Mouse (Mus musculus) ES-E14 (cell line): ENCODE measurements around the gene Wdr20.

Source experiments
- CHD2 ChIP-seq: IDR thresholded peaks from 2 replicates; pipeline ENCODE4 v1.6.1; 2014; ENCODE audit warnings: mild to moderate bottlenecking, low read depth, low read length, inconsistent platforms
- HCFC1 ChIP-seq: IDR thresholded peaks from 2 replicates; pipeline ENCODE4 v1.6.1; 2012; ENCODE audit warnings: low read length, inconsistent platforms, borderline replicate concordance; ENCODE audit not compliant: insufficient read depth
- MAFK ChIP-seq: IDR thresholded peaks from 2 replicates; pipeline ENCODE4 v1.6.1; 2014; ENCODE audit warnings: mild to moderate bottlenecking, low read depth, low read length, inconsistent platforms; ENCODE audit not compliant: insufficient read depth

DNA sequence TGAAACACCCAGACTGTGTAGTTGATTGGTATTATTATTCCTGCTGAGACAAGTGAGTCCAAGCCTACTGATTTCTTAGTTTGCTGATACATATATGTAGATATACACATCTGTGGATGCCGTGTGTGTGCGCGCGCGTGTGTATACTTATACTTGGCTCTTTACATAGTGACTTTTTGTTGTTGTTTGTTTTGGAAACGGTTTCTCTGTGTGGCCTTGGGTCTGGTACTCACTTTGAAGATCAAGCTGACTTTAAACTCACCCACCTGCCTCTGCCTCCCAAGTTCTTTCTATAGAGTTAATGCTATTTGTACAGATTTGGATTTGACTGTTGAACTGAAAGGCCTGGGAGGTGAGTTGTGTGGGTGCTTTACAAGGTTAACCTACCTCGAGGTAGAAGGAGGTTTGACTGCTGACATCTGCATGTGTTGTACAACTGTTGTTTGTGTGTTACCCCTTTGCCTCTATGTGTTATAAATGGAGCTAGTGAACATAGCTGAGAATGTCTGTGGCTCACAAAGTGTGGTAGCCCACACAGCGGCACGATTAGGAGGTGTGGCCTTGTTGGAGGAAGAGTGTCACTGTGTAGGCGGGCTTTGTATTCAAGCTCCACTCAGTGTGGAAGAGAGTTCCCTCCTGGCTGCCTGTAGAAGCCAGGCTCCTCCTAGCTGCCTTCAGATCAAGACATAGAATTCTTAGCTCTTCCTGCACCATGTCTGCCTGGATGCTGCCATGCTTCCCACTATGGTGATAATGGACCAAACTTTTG is 32.9 kb downstream of the Wdr20 start:
- TF ChIP-seq MAFK (no peak), CHD2 (no peak), HCFC1 (no peak)
